Mouse (Mus musculus): ENCODE measurements around the gene Tpst2. TPM values are rescaled to one million over a fixed set of nuclear protein-coding genes. Genes with fewer than 3 reads are reported as not detected.

Tpst2 gene
- polyA plus RNA-seq, 1 experiment from 2014 or later: 60.0 TPM

DNA sequence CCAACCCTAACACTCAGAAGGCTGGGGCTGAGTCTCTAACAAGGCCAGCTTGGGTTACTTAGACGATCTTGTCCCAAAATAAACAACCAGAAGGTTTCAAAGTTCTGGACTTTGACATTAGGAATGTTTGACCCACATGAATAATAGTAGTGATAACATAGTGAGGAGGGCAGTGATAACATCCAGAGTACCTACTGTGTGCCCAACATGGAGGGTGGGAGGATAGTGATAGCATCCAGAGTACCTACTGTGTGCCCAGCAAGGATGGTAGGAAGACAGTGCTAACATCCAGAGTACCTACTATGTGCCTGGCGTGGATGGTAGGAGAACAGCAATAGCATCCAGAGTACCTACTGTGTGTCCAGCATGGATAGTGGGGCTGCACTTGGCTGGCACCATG, 17.3 kb downstream of the Tpst2 start:
- Histone ChIP-seq H3K4me1 (peaks cover 91% of the 10 kb centered on the region), H3K4me2 (no peak overlapping the region), H3K9ac (no peak overlapping the region), H3K27me3 (no peaks in the 10 kb centered on the region), H3K9me3 (replicated peaks) (no peaks in the 10 kb centered on the region), H3K4me3 (replicated peaks) (no peak overlapping the region), H3K36me3 (no peaks in the 10 kb centered on the region), H3K27ac (no peak overlapping the region)
- WGBS: 48% methylated on average over 2 of the region's 2 CpGs
- ATAC-seq (replicated peaks; ENCODE audit: low FRiP score): no peak

DNA sequence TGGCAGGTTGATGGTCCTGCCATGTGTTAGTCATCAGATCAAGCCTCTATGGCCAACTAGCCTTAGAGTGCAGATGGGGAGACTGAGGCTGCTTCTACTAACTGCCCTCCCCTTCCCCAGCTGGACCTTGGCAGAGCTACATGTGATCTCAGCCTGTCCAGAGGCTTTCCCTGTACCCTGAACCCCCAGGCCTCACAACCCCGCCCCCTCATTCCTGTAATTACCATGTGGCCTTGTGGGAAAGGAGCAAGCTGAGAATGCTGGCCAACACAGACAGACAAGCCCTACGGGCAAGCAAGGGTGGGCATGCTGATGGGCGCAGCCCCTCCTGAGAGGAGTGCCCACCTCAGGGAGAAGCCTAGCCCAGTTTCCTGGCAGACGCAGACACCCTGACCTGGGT, 18.2 kb downstream of the Tpst2 start:
- no peak for ATAC-seq (replicated peaks; ENCODE audit: low FRiP score)
- Histone ChIP-seq H3K27me3 (no peaks in the 10 kb centered on the region), H3K9me3 (replicated peaks) (no peaks in the 10 kb centered on the region), H3K36me3 (no peaks in the 10 kb centered on the region), H3K4me1 (peaks cover 87% of the 10 kb centered on the region), H3K9ac (no peak overlapping the region), H3K27ac (peak overlapping the region; percentile 41; the same call in 1 of the 2 replicates), H3K4me3 (replicated peaks) (no peak overlapping the region), H3K4me2 (no peak overlapping the region)
- 65% methylated on average over 4 of the region's 4 CpGs for WGBS

DNA sequence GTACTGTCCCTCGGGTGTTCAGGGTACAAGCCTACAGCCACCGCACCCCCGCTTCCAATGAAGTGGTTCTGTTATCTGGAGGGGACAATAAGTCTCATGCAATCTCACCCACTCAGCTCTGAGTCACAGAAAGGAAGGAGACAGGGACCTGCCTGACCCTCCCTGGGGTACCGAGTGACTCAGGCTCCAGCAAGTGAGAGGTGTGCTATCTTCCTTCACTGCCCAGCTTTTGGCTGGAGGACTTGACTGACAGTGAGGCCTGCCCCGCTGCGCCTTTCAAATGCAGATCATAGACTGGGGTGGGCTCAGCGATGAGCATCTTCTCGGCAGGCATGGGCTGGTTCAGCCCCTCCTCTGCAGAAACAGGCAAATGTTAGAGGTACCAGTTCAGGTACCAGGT, 18.7 kb downstream of the Tpst2 start:
- Histone ChIP-seq H3K4me3 (replicated peaks) (no peak overlapping the region), H3K27ac (no peak overlapping the region), H3K4me1 (peaks cover 85% of the 10 kb centered on the region), H3K4me2 (no peak overlapping the region), H3K9me3 (replicated peaks) (no peaks in the 10 kb centered on the region), H3K27me3 (no peaks in the 10 kb centered on the region), H3K9ac (no peak overlapping the region), H3K36me3 (no peaks in the 10 kb centered on the region)
- WGBS: 53% methylated on average over 8 of the region's 8 CpGs
- no peak for ATAC-seq (replicated peaks; ENCODE audit: low FRiP score)

DNA sequence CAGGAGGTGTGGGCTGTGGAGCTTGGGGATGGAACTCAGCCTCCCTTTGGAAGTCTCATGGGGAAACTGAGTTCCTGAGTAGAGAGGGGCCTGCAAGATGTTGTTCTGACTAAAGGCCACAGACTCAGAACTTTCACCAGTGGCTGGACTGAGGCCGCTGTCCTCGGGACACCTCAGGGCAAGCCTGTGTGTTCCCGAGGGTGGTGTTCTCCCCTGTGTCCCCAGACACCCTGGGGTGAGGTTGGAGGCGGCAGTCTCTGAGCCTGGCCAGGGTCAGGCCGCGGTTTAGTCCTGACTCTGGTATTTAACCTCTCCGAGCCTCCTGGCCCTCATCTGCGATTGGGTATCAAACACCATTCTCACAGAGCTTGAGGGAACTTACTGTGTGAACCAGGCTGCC, 19.1 kb downstream of the Tpst2 start:
- Histone ChIP-seq H3K36me3 (no peaks in the 10 kb centered on the region), H3K4me1 (peaks cover 84% of the 10 kb centered on the region), H3K27ac (no peak overlapping the region), H3K27me3 (no peaks in the 10 kb centered on the region), H3K4me2 (no peak overlapping the region), H3K4me3 (replicated peaks) (no peak overlapping the region), H3K9ac (no peak overlapping the region), H3K9me3 (replicated peaks) (no peaks in the 10 kb centered on the region)
- WGBS: 66% methylated on average over 8 of the region's 8 CpGs
- no peak for ATAC-seq (replicated peaks; ENCODE audit: low FRiP score)

DNA sequence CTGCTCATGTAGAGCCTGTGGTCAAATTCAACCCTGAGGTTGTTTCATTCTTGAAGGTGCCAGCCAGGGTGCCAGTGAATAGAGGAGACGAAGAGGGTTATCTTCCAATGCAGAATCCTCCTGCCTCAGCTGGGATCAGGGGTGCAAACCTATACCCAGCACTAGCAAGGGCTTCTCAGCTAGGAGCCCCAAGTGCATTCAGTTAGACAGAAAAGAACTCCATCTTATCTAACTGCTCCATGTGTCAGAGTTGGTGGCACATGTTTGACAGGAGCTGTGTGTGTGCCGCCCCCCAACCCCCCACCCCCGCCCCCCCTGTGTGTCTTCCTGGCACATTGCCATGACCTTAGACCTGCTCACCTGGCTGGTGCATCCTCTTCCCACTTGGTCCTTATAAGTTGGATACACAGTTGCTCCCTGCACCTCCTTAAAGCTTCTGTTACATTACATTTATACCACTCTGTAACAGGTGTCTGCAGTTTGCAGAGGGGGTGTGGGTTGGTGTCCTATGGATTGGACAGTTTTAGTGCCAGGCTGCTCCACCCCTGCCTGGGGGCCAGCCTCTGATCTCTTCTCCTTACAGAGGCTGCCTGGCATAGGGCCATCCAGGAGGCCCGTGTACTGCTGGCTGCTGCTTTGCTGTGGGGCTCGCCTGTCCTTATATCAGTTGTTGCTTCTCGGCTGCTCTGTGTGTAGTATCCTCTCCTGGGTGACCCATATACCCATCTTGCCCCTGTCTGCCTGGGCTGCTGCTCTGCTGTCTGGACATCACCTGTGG, 20.1 kb downstream of the Tpst2 start:
- 65% methylated on average over 6 of the region's 6 CpGs for WGBS
- Histone ChIP-seq H3K4me2 (no peak overlapping the region), H3K9me3 (replicated peaks) (no peaks in the 10 kb centered on the region), H3K27ac (peak overlapping the region; percentile 28), H3K4me3 (replicated peaks) (no peak overlapping the region), H3K9ac (no peak overlapping the region), H3K36me3 (0 out of 2 replicates have a peak, but pooled peaks cover 2% of the 10 kb centered on the region), H3K4me1 (peaks cover 73% of the 10 kb centered on the region), H3K27me3 (no peaks in the 10 kb centered on the region)
- ATAC-seq (replicated peaks; ENCODE audit: low FRiP score): no peak

DNA sequence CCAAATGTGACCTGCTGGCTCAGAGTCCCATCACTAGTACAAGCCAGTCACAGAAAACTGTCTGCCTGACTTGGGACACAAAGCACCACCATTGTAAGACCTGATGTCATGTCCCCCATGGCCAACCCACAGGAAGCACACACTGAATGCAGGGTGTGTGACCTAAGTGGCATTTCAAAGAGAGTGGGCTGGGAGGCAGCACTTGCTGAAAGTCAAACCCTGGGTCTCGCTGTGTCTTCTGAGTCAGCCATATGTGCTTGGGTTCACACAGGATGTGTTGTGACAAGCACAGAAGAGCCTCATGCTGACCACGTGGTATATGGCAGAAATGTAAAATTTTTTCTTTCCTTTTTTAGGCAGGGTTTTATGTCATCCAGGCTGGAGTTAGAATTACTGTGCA, 20.8 kb downstream of the Tpst2 start:
- Histone ChIP-seq H3K4me1 (peaks cover 67% of the 10 kb centered on the region), H3K9ac (no peak overlapping the region), H3K27me3 (no peaks in the 10 kb centered on the region), H3K27ac (peak overlapping the region; percentile 28), H3K4me3 (replicated peaks) (no peak overlapping the region), H3K9me3 (replicated peaks) (no peaks in the 10 kb centered on the region), H3K36me3 (0 out of 2 replicates have a peak, but pooled peaks cover 2% of the 10 kb centered on the region), H3K4me2 (no peak overlapping the region)
- 70% methylated on average over 2 of the region's 2 CpGs for WGBS
- ATAC-seq (replicated peaks; ENCODE audit: low FRiP score): no peak

DNA sequence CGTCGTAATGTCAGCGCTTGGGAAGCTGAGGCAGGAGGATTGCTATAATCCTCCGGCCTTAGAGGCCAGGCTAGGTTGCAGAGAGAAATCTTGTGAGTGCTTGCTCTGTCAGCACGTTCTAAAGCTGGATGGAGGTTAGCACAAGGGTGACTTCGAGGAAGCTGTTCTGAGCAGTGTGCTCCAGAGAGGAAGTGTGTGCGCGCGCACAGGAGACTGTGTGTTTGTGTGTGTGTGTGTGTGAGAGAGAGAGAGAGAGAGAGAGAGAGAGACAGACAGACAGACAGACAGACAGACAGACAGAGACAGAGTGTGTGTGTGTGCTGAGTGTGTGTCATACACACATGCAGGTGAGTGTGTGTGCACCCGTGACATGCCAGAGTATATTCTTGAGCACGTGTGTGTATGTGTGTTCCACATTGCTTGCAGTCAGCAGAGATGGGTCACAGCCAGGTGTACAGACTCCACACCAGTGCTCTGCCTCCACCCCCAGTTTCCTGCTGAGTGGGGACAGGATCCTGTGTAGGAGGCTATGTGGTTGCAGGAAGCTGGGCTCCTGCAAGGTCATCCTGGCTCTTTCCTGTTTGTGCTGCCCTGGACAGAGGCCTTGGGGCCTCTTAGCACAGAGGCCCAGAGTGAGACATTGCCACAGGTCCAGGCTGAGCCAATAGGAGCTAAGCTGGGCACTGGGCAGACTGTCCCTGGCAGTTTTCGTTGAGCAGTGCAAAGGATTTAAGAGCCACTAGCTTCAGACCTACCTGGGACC, 21.9 kb downstream of the Tpst2 start:
- 0 out of 2 replicates have a peak, but pooled peaks cover 7% of the 10 kb centered on the region for H3K36me3 ChIP-seq
- H3K4me2 ChIP-seq: no peak overlapping the region
- no peaks in the 10 kb centered on the region for H3K9me3 ChIP-seq (replicated peaks)
- peak overlapping the region; percentile 28 for H3K27ac ChIP-seq
- ATAC-seq (replicated peaks; ENCODE audit: low FRiP score): peak; percentile 50
- peaks cover 56% of the 10 kb centered on the region for H3K4me1 ChIP-seq
- no peaks in the 10 kb centered on the region for H3K27me3 ChIP-seq
- H3K4me3 ChIP-seq (replicated peaks): no peak overlapping the region
- no peak overlapping the region for H3K9ac ChIP-seq
- 76% methylated on average over 12 of the region's 12 CpGs for WGBS

DNA sequence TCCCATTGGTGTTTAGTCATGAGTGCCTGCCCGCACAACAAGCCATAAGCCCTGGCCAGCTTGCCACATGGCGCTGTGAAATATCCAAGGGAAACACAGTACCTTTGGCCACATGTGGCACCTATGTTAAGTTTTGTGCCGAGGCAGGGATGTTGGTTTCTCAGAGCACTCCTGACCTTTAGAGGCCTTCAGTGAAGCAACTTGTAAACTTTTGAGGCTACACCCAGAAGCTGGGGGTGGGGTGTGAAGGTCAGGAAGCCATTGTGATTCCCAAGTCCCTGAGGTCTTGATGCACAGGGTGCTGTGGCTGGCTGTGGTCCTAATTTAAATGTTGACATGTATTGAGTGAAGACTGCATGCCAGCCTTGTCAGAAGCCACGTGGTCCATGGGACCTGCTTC, 22.9 kb downstream of the Tpst2 start:
- no peak for ATAC-seq (replicated peaks; ENCODE audit: low FRiP score)
- no peaks in the 10 kb centered on the region for H3K27me3 ChIP-seq
- peak overlapping the region; percentile 28 for H3K27ac ChIP-seq

DNA sequence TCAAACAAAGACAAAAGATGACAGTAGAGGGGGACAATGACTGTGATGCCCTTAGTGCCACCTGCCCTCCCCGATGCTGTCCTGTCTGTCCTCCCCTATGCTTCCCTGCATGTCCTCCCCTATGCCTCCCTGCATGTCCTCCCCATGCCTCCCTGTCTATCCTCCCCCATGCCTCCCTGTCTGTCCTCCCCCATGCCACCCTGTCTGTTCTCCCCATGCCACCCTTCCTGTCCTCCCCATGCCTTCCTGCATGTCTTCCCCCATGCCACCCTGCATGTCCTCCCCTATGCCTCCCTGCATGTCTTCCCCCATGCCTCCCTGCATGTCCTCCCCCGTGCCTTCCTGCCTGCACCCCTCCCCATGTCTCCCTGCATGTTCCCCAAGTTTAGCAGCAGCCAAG, 23.6 kb downstream of the Tpst2 start:
- WGBS: 76% methylated on average over 2 of the region's 2 CpGs
- H3K4me1 ChIP-seq: peaks cover 41% of the 10 kb centered on the region
- ATAC-seq (replicated peaks; ENCODE audit: low FRiP score): no peak
- H3K4me2 ChIP-seq: no peak overlapping the region
- H3K27ac ChIP-seq: no peak overlapping the region
- no peak overlapping the region for H3K4me3 ChIP-seq (replicated peaks)
- no peaks in the 10 kb centered on the region for H3K9me3 ChIP-seq (replicated peaks)
- H3K9ac ChIP-seq: no peak overlapping the region
- H3K36me3 ChIP-seq: peaks cover 10% of the 10 kb centered on the region
- no peaks in the 10 kb centered on the region for H3K27me3 ChIP-seq

More for the DNA sequence above, 22.9 kb downstream of the Tpst2 start:
- Histone ChIP-seq H3K9me3 (replicated peaks) (no peaks in the 10 kb centered on the region), H3K4me1 (peaks cover 48% of the 10 kb centered on the region), H3K9ac (no peak overlapping the region), H3K4me2 (no peak overlapping the region), H3K4me3 (replicated peaks) (no peak overlapping the region), H3K36me3 (peaks cover 7% of the 10 kb centered on the region; the same call in 1 of the 2 replicates)
- 86% methylated on average over 4 of the region's 4 CpGs for WGBS

DNA sequence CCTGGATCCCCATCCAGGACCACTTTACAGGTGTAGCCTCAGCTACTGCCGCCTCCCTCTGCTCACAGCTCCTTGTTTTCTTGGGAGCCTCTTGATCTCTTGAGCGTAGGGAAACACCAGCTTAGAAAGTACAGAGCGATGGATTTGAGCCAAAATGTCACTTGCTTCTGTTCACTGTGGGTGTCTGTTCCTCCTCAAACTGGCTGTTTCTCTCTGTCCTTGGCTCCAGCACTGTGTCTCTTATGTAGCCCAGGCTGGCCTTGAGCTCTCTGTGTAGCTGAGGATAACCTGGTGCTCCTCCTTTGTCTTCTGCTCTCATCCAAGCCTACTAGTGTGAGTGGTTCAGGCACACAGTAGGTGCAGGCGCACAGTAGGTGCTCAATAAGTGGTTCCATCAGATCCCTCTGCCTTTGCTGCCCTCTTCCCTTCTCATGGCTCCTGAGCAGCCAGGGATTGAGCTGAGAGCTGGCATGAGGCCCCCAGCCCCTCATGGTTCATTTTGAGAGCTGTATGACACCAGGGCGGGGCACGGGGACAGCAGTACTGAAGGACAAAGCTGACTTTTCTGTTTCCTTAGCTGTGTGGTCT, 24.3 kb downstream of the Tpst2 start:
- Histone ChIP-seq H3K4me2 (no peak overlapping the region), H3K36me3 (peaks cover 14% of the 10 kb centered on the region), H3K9ac (no peak overlapping the region), H3K4me1 (peaks cover 35% of the 10 kb centered on the region), H3K27ac (no peak overlapping the region), H3K27me3 (no peaks in the 10 kb centered on the region), H3K4me3 (replicated peaks) (no peak overlapping the region), H3K9me3 (replicated peaks) (no peaks in the 10 kb centered on the region)
- ATAC-seq (replicated peaks; ENCODE audit: low FRiP score): no peak
- 85% methylated on average over 6 of the region's 6 CpGs for WGBS

DNA sequence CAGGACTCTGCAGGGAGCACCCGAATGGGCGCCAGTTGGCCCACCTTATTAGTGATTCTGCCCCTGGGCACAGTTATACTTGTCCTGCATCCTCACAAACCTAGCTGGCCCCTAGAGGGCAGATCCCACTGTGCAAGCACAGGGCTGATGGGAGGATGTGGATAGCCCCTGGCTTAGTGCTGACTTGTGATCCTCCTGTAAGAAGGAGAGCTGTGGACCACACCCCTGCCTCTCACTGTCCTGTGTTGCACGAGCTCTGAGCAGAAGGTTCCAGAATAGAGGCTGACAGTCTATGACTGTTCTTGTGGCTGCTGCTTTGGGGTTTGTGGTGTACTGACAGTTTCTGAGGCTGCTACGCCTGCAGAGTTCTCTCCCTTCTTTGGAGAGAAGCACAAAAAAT, 25.2 kb downstream of the Tpst2 start:
- no peak for ATAC-seq (replicated peaks; ENCODE audit: low FRiP score)
- no peaks in the 10 kb centered on the region for H3K9me3 ChIP-seq (replicated peaks)
- WGBS: 88% methylated on average over 4 of the region's 4 CpGs
- peaks cover 26% of the 10 kb centered on the region for H3K4me1 ChIP-seq
- H3K27me3 ChIP-seq: no peaks in the 10 kb centered on the region
- H3K36me3 ChIP-seq: peaks cover 23% of the 10 kb centered on the region
- no peak overlapping the region for H3K27ac ChIP-seq
- no peak overlapping the region for H3K9ac ChIP-seq
- H3K4me3 ChIP-seq (replicated peaks): no peak overlapping the region
- no peak overlapping the region for H3K4me2 ChIP-seq

DNA sequence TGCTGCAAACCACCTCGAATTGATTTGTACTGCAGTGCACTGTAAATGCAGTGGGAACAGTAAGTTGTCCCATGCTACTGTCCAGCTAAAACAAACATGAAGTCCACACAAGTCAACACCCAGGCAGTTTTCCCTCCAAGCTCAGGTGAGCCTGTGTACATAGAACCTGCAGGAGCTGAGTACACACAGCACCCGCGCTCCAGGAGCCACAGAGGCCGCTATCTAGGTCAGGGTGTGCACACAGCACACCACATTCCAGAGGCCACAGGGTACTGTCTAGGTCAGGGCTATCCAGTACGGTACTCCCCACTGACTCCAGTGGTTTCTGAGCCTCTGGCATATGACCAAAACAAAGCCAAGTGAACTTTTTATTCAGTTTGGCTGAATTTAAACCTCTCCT, 25.8 kb downstream of the Tpst2 start:
- peaks cover 20% of the 10 kb centered on the region; the same call in 1 of the 2 replicates for H3K4me1 ChIP-seq
- H3K27ac ChIP-seq: no peak overlapping the region
- no peaks in the 10 kb centered on the region for H3K9me3 ChIP-seq (replicated peaks)
- H3K4me3 ChIP-seq (replicated peaks): no peak overlapping the region
- H3K9ac ChIP-seq: no peak overlapping the region
- ATAC-seq (replicated peaks; ENCODE audit: low FRiP score): no peak
- H3K36me3 ChIP-seq: peaks cover 29% of the 10 kb centered on the region
- H3K27me3 ChIP-seq: no peaks in the 10 kb centered on the region
- WGBS: 83% methylated on average over 5 of the region's 5 CpGs
- H3K4me2 ChIP-seq: no peak overlapping the region
